Mouse (Mus musculus) frontal cortex, adult (tissue): ENCODE results near the gene Mmp17.
"Not testable (repeated sequence)": the region's sequence is repeated elsewhere in the genome, so short reads cannot be mapped to it uniquely, and the experiment has no call there.

Experiments
- ATAC-seq: cut with Nextera tagmentation; 2 replicates; pipeline ENCODE4 v1.9.2; 2017; ENCODE audit warnings: mild to moderate bottlenecking, moderate library complexity, mixed read lengths; ENCODE audit not compliant: low TSS enrichment

The Mmp17 gene

DNA sequence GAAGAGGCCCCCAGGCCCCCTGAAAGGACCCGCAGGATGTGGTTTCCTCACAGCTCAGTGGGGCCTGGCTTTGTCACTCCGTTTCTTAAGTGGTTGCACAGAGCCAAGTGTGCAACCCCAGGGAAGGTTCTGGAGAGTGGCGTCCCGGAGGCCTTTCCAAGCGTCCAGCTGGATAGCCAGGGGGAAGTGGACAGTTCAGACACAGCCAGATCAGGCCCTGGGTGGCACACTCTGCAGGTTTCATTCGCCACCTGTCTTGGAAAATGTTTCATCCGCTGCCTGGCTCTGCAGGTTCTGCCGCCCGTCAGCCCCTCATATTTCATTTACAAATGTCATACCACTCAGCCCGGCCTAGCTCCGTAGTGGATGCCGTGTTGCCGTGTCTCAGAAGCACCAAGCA is 2.5 kb downstream of the Mmp17 start:
- ATAC-seq: no peak

DNA sequence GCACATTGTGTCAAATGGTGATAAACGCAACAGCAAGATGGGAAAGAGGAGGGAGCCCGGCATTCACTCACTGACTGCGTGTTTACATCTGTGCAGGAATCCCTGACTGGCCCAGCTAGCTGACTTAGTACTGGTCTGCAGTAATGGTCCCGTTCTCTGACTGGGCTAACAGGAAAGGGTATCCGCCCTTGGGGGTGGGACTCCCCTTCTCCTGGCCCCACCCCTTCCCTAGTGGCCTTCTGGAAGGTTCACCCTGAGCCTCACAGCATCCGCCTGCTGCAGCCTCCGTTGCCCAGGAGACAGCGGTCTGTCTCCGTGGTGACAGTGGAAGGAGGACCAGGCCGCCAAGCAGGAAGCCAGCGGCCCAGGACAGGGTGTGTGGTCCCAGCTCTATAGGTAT is 6.9 kb downstream of the Mmp17 start:
- peak; percentile 67 for ATAC-seq

DNA sequence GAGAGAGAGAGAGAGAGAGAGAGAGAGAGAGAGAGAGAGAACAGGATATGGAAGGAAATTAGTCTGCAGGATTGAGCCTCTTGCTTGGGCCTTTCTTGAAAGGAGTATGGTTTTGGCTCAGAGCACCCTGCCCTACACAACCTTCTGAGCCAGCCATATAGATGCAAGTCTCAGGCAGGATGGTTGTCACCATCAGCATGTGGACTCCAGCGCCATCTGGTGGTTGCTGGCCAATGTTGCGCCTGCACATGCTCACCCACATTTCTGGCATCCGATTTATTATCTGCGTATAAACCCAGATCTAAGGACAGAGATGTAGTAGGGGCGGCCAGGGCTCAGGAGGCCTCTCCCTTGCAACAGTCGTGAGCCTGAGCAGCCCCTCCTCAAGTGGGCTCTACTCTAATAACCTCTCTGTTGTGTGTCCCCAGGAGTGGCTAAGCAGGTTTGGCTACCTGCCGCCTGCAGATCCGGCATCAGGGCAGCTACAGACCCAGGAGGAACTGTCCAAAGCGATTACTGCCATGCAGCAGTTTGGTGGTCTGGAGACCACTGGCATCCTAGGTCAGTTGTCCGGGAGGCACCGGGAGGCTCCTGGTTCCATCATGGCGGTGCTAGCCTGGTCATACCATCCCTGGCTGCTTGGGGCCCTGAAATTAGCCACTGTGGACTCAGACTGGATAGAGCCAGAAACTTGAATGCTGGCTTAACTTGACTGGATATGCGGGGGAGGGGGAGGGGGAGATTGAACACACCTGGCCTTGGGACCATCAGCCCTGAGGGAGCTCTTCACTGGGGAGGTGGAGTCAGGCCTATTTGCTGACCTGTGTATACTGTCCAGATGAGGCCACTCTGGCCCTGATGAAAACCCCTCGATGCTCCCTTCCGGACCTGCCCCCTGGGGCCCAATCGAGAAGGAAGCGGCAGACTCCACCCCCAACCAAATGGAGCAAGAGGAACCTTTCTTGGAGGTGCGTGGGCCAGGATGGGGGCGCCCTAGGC is 10.4 kb downstream of the Mmp17 start:
- peak; percentile 72 for ATAC-seq

DNA sequence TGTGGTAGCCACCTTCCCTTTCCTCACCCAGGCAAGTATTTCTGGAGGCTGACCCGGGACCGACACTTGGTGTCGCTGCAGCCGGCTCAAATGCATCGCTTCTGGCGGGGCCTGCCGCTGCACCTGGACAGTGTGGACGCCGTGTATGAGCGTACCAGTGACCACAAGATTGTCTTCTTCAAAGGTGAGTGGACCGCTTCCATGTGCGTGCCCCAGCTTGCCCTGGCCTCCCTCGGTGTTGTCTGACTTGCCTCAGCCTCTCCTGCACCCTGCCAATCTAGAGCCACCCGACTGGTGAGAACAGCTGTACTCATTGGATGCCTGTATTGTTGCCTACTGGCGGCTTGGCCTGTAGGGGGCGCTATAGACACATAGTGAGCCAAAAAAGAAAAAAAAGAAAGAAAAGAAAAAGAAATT is 18.1 kb downstream of the Mmp17 start:
- ATAC-seq: no peak

DNA sequence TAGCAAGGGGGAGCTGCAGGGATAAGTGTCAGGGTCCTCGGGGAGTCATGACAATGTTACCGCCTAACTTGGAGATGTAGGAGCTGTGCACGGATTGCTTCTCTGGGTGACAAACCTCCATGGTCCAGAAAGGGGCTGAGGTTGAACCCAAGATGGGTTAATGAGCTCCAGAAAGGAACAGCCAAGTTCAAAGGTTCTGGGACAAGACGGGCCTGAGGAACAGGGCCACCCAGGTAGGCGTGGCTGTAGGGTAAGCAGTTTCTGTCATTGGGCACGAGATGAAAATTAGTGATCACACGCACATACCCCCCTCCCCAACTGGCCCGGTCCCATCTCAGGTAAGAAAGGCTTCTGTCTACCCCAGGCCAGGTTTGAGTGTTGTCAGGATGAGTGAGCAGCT is 23.5 kb downstream of the Mmp17 start:
- ATAC-seq: no peak

DNA sequence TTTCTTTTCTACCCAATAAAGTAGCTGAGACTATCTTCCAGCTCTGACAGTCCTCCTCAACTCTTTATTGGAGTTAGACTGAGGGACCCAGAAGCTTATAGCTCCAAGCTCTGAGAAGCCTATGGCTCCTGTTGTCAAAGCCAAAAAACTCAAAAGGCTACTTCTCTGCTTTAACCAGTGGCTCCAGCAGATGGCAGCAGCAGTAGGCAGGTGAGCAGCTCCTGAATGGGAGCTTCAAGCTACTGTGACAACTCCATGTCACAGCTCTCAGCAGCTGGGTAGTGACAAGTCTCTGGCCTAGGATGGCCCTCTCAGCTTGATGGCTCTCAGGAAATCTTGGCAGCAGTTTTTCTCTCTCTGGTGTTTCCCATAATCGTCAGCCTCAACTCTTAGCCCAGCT is 27.1 kb downstream of the Mmp17 start:
- peak; percentile 82 for ATAC-seq

DNA sequence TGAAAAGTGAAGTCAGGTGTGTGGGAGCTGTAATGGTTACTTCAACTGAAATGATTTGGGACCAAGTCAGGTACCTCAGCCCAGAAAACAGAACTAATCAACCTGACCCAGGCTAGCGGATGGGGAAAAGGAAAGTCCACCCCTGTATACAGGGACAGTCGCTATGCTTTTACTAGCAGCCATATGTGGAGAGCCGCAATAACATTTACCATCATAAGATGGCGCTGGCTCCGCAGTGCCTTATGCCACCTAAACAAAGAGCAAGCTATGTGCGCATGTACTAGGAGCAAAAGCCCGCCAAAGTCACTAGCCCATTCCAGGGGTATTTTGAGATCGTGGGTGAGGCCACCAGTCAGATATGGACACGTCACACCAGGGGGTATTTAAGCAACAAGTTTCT is 36.6 kb downstream of the Mmp17 start:
- ATAC-seq: not testable (repeated sequence)

DNA sequence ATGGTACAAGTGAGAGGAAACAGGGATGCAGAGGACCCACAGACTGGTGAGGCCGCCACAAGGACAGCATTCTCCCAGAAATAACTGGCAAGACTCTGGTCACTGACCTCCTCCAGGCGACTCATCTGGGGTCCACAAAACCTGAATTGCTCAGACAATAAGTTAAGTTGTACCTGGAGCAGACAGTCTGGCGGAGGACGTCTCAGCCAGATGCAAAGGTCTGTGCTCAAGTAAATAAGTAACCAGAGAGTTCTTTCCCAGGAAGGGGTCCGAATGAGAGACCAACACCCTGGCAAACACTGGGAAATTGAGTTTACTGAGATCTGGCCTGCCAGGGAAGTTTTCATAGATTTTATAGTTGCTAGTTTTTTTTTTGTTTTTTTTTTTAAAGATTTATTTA is 37.4 kb downstream of the Mmp17 start:
- no peak for ATAC-seq

DNA sequence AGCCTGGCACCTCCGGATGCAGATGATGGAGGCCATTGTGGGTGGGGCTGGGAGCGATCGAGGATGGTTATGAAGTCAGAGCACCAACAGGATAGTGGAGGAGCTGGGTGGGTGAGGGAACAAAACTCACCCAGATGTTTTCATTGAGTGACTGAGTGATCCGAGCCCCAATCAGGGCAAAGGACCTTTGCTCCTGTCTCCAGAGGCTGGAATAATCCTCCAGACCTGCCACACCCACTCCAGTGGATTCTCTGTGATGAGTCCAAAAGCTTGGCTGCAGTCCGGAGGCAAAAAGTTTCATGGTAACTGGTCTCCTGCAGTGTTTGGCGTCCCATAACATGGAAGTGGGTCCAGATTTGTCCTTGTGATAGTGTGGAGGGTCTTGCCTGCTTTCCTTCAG is 42.1 kb downstream of the Mmp17 start:
- no peak for ATAC-seq

DNA sequence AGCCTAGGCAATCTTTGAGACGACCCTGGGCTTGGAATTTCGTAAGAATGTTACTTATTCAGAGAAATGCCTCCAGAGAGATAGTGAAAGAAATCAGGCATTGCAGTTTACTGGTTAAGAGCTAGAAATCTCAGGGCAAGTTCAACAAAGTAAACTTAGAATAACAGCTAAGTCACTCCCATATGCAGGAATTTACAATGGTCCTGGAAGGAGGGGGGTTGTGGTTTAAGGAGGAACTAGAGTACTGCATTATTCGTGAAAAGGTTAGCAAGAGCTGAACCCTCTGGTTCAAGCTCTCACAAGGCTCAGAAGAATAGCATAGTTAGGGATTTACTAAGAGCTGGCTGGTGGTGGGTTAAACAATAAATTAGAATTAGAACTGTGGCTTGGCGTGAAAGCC is 42.6 kb downstream of the Mmp17 start:
- not testable (repeated sequence) for ATAC-seq

DNA sequence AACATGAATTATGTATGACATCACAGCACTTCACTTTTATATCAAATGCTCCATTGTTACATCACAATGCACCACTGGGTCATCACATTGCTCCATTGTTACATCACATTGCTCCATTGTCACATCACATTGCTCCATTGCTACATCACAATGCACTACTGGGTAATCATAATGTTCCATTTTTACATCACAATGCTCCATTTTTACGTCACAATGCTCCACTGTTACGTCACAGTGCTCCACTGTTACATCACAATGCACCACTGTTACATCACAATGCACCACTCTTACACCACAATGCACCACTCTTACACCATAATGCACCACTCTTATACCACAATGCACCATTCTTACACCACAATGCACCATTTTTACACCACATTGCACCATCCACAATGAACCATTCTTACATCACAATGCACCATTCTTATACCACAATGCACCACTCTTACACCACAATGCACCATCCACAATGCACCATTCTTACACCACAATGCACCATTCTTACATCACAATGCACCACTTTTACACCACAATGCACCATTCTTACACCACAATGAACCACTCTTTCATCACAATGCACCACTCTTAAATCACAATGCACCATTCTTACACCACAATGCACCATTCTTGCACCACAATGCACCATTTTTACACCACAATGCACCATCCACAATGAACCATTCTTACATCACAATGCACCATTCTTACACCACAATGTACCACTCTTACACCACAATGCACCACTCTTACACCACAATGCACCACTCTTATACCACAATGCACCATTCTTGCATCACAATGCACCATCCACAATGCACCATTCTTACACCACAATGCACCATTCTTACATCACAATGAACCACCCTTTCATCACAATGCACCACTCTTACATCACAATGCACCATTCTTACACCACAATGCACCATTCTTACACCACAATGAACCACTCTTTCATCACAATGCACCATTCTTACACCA is 48.6 kb downstream of the Mmp17 start:
- not testable (repeated sequence) for ATAC-seq

DNA sequence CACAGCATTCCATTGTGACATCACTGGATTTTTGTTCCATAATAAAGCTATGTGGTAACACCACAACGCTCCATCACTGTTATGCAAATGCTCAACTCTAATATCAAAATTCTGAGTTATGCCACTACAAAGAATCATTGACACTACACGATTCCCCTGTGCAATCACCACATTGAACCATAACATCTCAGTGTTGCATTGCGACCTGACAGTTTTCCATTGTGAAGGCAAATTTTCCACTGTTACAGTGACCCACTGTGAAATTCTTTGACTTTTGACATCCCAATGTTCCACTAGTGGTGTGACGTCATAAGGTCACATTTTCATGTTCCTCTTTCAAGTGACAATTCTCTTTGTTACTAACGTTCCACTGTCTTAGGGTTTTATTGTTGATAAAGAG is 66.9 kb downstream of the Mmp17 start:
- ATAC-seq: no peak

DNA sequence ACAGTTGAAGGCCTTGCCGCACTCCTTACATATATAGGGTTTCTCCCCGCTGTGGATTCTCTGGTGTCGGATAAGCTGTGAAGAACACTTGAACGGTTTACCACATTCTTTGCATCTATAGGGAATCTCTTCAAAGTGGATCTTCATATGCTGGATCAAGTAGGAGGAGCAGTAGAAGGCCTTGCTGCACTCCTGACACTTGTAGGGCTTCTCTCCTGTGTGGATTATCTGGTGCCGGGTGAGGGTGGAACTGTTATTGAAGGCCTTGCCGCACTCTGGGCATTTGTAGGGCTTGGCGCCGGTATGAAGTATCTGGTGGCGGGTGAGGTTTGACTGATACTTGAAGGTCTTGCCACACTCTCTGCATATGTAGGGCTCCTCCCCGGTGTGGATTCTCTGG is 73.0 kb downstream of the Mmp17 start:
- no peak for ATAC-seq

DNA sequence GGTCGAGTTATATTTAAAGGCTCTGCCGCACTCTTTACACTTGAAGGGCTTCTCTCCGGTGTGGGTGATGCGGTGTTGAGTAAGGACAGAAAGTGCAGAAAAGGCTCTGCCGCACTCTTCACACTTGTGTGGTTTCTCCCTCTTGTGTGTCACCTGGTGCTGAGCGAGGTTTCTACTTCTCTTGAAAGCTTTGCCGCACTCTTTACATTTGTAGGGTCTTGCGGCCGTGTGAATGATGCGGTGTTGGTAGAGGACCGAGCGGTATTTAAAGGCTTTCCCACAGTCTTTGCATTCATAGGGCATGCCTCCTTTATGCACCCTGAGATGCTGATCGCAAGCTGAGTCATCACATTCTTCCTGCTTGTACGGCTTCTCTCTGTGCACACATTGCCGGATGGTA is 74.0 kb downstream of the Mmp17 start:
- peak; percentile 38; the same call in 1 of the 2 replicates for ATAC-seq
